Mouse (Mus musculus): Measurements from ENCODE around the gene Itgb4. TPM values are rescaled to one million over a fixed set of nuclear protein-coding genes. Genes with fewer than 3 reads are reported as not detected.
"Not testable (repeated sequence)": the region's sequence is repeated elsewhere in the genome, so short reads cannot be mapped to it uniquely, and the experiment has no call there.

Itgb4 gene
- polyA plus RNA-seq, 1 experiment from 2014 or later, result 0.40 TPM

DNA sequence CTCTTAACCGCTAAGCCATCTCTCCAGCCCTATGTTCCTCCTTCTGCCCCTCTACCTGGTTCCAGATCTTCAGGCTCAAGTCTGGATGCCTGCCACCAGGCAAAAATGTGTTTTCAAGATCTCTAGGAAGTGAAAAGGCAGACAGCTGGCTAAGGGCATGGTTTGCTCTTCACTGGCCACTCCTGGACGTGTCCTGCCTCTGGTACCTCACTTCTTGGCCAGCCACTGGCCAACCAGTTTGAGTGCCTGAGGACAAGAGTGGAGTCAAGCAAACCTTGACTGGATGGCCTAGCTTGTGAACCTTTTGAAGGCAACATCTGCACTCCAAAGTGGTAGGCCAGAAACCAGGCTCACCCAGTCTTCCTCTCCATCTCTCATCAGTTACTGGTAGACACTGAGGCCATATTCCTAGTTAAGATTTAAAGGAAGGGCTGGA is 45.5 kb downstream of the Itgb4 start:
- Histone ChIP-seq H3K9me3 (replicated peaks; ENCODE audit: control insufficient read depth, low read length) (no peaks in the 10 kb centered on the region), H3K27ac (ENCODE audit: low read length) (no peak overlapping the region), H3K9ac (ENCODE audit: low read depth, low read length) (no peak overlapping the region), H3K27me3 (ENCODE audit: control insufficient read depth, insufficient read depth, low read depth, low read length) (no peaks in the 10 kb centered on the region), H3K4me3 (ENCODE audit: low read depth, low read length) (no peak overlapping the region), H3K4me1 (ENCODE audit: control insufficient read depth, low read depth, low read length) (peaks cover 11% of the 10 kb centered on the region), H3K36me3 (ENCODE audit: control insufficient read depth, insufficient read depth) (peaks cover 13% of the 10 kb centered on the region), H3K4me2 (ENCODE audit: low read depth, low read length) (no peak overlapping the region)
- no peak for ATAC-seq (ENCODE audit: low read depth)
- WGBS (ENCODE audit: insufficient replicate concordance), result 72% methylated on average over 2 of the region's 2 CpGs

DNA sequence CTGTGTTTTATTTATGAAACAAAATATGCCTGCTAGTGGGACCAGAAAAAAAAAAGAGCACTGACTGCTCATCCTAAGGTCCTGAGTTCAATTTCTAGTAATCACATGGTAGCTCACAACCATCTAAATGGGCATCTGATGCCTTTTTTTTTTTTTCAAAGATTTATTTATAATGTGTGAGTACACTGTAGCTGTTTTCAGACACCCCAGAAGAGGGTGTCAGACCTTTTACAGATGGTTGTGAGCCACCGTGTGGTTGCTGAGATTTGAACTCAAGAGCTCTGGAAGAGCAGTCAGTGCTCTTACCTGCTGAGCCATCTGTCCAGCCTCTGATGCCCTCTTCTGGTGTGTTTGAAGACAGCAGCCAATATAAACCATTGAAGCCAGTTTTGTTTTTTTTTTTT is 46.0 kb downstream of the Itgb4 start:
- Histone ChIP-seq H3K9ac (ENCODE audit: low read depth, low read length) (no peak overlapping the region), H3K36me3 (ENCODE audit: control insufficient read depth, insufficient read depth) (peaks cover 13% of the 10 kb centered on the region), H3K4me2 (ENCODE audit: low read depth, low read length) (no peak overlapping the region), H3K4me3 (ENCODE audit: low read depth, low read length) (no peak overlapping the region), H3K27ac (ENCODE audit: low read length) (no peak overlapping the region), H3K9me3 (replicated peaks; ENCODE audit: control insufficient read depth, low read length) (no peaks in the 10 kb centered on the region), H3K4me1 (ENCODE audit: control insufficient read depth, low read depth, low read length) (peaks cover 13% of the 10 kb centered on the region), H3K27me3 (ENCODE audit: control insufficient read depth, insufficient read depth, low read depth, low read length) (no peaks in the 10 kb centered on the region)
- WGBS (ENCODE audit: insufficient replicate concordance), result 10% methylated on average over 1 of the region's 1 CpGs
- no peak for ATAC-seq (ENCODE audit: low read depth)

DNA sequence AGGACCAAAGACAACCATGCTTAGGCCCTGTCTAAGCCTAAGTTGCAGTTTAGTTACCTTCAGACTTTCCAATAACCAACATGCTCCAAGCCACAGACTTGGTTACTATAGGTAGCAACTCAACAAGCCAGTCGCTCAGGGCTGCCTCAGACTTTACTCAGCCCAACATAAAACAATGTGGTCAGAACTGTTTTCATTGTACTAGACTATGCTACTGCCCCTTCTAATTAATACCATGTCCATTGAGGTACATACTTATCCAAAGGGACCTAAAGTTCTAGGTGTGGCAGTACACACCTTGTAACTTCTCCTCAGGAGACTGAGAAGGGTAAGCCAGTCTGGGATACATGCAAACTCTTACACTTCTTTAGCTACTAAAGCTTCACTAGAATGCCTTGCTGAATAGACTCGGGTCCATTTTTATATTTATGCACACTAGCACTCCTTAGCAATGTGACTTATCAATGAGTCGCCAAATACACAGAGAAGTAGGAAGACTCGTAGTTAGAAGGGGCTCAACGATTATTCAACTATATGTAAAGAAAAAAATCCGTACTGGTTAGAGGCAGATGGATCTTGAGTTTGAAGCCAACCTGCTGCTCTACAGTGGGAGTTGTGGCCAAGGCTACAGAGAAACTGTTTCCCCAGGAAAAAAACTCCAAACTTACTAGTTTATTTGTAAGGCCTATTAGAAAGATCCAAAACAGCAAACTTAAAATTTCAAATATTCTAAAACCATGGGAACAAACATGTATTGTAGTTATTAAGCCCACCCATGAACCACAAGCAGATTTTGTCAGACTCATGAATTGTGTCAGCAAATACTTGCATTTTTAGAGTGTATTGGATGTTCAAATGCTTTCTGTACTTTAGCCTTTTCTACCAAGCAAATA is 47.1 kb downstream of the Itgb4 start:
- WGBS (ENCODE audit: insufficient replicate concordance), result 59% methylated on average over 6 of the region's 6 CpGs
- peak overlapping the region; percentile 19; the same call in 1 of the 2 replicates for H3K4me3 ChIP-seq (ENCODE audit: low read depth, low read length)
- peaks cover 13% of the 10 kb centered on the region for H3K4me1 ChIP-seq (ENCODE audit: control insufficient read depth, low read depth, low read length)
- no peaks in the 10 kb centered on the region for H3K9me3 ChIP-seq (replicated peaks; ENCODE audit: control insufficient read depth, low read length)
- peaks cover 13% of the 10 kb centered on the region for H3K36me3 ChIP-seq (ENCODE audit: control insufficient read depth, insufficient read depth)
- no peak overlapping the region for H3K9ac ChIP-seq (ENCODE audit: low read depth, low read length)
- H3K4me2 ChIP-seq (ENCODE audit: low read depth, low read length), result no peak overlapping the region
- peak overlapping the region; percentile 12; the same call in 1 of the 2 replicates for H3K27ac ChIP-seq (ENCODE audit: low read length)
- no peak for ATAC-seq (ENCODE audit: low read depth)
- no peaks in the 10 kb centered on the region for H3K27me3 ChIP-seq (ENCODE audit: control insufficient read depth, insufficient read depth, low read depth, low read length)

DNA sequence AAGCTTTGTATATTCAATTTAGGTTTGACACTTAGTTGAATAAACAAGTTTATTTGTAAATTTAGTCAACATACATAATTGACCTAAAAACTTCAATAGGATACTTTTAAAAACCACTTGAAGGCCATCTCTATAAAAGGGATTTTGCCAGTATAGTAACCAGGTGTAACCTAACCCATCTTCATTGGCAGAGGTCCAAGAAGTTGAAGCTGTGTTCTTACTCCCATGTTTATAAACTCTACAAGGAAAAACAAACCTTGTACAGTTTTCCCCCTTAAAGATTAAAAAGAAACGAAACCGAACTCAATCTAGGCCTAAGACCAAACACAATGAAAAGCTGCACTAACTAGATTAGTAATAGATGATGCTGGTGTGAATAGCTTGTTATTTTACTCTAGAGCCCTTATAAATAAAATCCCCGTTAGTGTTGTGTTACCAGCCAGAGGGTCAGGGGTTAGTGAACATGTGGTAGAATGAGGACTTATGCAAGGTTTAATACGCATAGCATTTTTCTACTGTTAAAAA is 47.8 kb downstream of the Itgb4 start:
- H3K4me1 ChIP-seq (ENCODE audit: control insufficient read depth, low read depth, low read length), result peaks cover 13% of the 10 kb centered on the region
- no peaks in the 10 kb centered on the region for H3K9me3 ChIP-seq (replicated peaks; ENCODE audit: control insufficient read depth, low read length)
- no peak overlapping the region for H3K27ac ChIP-seq (ENCODE audit: low read length)
- H3K4me2 ChIP-seq (ENCODE audit: low read depth, low read length), result peak overlapping the region; percentile 66
- 76% methylated on average over 4 of the region's 4 CpGs for WGBS (ENCODE audit: insufficient replicate concordance)
- peak overlapping the region; percentile 57 for H3K4me3 ChIP-seq (ENCODE audit: low read depth, low read length)
- H3K36me3 ChIP-seq (ENCODE audit: control insufficient read depth, insufficient read depth), result peaks cover 13% of the 10 kb centered on the region
- peak overlapping the region; percentile 54 for H3K9ac ChIP-seq (ENCODE audit: low read depth, low read length)
- no peak for ATAC-seq (ENCODE audit: low read depth)
- no peaks in the 10 kb centered on the region for H3K27me3 ChIP-seq (ENCODE audit: control insufficient read depth, insufficient read depth, low read depth, low read length)

DNA sequence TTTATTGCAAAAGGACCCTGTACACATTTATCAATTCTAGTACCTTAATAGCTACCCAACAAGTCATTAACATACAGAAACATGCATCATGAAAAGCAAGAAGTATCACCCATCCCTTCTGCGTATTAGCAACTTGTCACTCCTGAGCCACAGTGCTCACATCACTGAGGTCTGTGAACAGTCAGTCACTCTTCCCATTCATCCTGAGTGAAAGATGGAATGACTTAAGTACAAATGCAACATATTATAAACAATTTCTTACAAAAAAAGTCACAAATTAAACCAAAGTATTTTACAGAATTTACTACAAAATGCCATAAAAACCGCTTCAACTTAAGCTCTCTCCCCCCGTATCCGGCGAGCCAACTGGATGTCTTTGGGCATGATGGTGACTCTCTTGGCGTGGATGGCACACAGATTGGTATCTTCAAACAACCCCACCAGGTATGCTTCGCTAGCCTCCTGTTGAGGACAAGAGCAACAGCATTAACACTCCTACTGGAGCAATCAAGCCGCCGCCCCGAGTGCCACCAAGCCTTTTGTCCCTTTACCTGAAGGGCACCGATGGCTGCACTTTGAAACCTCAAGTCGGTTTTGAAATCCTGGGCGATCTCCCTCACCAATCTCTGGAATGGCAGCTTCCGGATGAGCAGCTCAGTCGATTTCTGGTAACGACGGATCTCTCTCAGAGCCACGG is 48.7 kb downstream of the Itgb4 start:
- peak overlapping the region; percentile 98 for H3K27ac ChIP-seq (ENCODE audit: low read length)
- H3K36me3 ChIP-seq (ENCODE audit: control insufficient read depth, insufficient read depth), result peaks cover 13% of the 10 kb centered on the region
- peak overlapping the region; percentile 48 for H3K4me2 ChIP-seq (ENCODE audit: low read depth, low read length)
- H3K9me3 ChIP-seq (replicated peaks; ENCODE audit: control insufficient read depth, low read length); H3K27me3 ChIP-seq (ENCODE audit: control insufficient read depth, insufficient read depth, low read depth, low read length); ATAC-seq (ENCODE audit: low read depth): not testable (repeated sequence)
- WGBS (ENCODE audit: insufficient replicate concordance), result 2% methylated on average over 18 of the region's 18 CpGs
- H3K4me3 ChIP-seq (ENCODE audit: low read depth, low read length), result peak overlapping the region; percentile 91
- peak overlapping the region; percentile 99 for H3K9ac ChIP-seq (ENCODE audit: low read depth, low read length)
- H3K4me1 ChIP-seq (ENCODE audit: control insufficient read depth, low read depth, low read length), result peaks cover 15% of the 10 kb centered on the region

DNA sequence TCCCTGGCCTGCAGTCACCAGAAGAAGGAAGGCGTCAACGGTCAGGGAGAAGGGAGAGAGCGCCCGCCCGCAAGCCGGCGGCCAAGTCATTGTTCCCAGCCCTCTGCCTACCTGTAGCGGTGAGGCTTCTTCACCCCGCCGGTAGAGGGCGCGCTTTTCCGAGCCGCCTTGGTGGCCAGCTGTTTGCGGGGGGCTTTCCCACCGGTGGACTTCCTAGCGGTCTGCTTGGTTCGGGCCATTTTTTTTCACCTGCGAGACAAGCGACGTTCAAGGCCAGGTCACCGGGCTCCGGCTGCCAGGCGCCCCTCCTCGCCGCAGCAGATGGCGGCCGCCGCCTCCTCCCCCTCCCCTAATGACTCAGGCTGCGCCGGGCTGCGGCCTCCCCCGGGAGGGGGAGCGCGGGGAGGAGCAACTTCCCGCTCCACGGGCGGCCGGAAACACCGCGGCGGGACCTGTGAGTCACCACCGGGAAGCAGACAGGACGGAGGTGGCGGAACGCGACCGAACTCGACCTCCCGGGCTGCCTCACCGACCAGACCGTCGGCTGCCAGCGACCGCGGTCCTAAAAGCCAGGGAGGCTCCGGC is 49.4 kb downstream of the Itgb4 start:
- no peaks in the 10 kb centered on the region for H3K9me3 ChIP-seq (replicated peaks; ENCODE audit: control insufficient read depth, low read length)

DNA sequence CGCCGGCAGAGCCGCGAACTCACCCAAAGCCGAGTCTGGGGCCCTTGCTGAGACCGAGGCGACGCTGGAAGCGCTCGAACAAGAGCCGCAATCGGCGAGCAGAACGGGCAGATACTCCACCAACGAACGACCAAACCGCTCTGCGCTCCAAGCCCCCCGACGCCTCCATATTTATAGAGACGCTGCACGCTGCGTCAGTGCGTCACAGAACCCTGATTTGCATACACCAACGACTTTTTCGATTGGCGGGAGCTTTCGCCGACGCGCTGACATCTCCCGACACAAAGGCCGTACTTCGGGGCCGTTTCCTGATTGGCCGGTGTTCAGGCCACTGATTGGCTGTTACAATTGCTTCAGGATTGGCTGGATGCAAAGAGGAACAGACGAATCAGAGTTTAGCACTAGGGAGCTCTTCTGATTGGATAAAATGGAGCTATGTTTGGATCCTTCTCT is 49.9 kb downstream of the Itgb4 start:
- Histone ChIP-seq H3K36me3 (ENCODE audit: control insufficient read depth, insufficient read depth) (peaks cover 13% of the 10 kb centered on the region), H3K9me3 (replicated peaks; ENCODE audit: control insufficient read depth, low read length) (no peaks in the 10 kb centered on the region), H3K9ac (ENCODE audit: low read depth, low read length) (peak overlapping the region; percentile 99), H3K4me1 (ENCODE audit: control insufficient read depth, low read depth, low read length) (peaks cover 22% of the 10 kb centered on the region), H3K4me3 (ENCODE audit: low read depth, low read length) (peak overlapping the region; percentile 91), H3K4me2 (ENCODE audit: low read depth, low read length) (no peak overlapping the region; the same call in none of the 2 replicates), H3K27me3 (ENCODE audit: control insufficient read depth, insufficient read depth, low read depth, low read length) (no peaks in the 10 kb centered on the region), H3K27ac (ENCODE audit: low read length) (peak overlapping the region; percentile 98)
- under 1% methylated on average over 37 of the region's 37 CpGs for WGBS (ENCODE audit: insufficient replicate concordance)
- ATAC-seq (ENCODE audit: low read depth), result peak; percentile 95

More for the DNA sequence above, 49.4 kb downstream of the Itgb4 start:
- H3K4me2 ChIP-seq (ENCODE audit: low read depth, low read length), result peak overlapping the region; percentile 48
- H3K4me3 ChIP-seq (ENCODE audit: low read depth, low read length), result peak overlapping the region; percentile 91
- H3K36me3 ChIP-seq (ENCODE audit: control insufficient read depth, insufficient read depth), result peaks cover 13% of the 10 kb centered on the region
- H3K4me1 ChIP-seq (ENCODE audit: control insufficient read depth, low read depth, low read length), result peaks cover 17% of the 10 kb centered on the region
- no peaks in the 10 kb centered on the region for H3K27me3 ChIP-seq (ENCODE audit: control insufficient read depth, insufficient read depth, low read depth, low read length)
- H3K9ac ChIP-seq (ENCODE audit: low read depth, low read length), result peak overlapping the region; percentile 99
- WGBS (ENCODE audit: insufficient replicate concordance), result under 1% methylated on average over 53 of the region's 57 CpGs
- H3K27ac ChIP-seq (ENCODE audit: low read length), result peak overlapping the region; percentile 98
- ATAC-seq (ENCODE audit: low read depth), result peak; percentile 52

DNA sequence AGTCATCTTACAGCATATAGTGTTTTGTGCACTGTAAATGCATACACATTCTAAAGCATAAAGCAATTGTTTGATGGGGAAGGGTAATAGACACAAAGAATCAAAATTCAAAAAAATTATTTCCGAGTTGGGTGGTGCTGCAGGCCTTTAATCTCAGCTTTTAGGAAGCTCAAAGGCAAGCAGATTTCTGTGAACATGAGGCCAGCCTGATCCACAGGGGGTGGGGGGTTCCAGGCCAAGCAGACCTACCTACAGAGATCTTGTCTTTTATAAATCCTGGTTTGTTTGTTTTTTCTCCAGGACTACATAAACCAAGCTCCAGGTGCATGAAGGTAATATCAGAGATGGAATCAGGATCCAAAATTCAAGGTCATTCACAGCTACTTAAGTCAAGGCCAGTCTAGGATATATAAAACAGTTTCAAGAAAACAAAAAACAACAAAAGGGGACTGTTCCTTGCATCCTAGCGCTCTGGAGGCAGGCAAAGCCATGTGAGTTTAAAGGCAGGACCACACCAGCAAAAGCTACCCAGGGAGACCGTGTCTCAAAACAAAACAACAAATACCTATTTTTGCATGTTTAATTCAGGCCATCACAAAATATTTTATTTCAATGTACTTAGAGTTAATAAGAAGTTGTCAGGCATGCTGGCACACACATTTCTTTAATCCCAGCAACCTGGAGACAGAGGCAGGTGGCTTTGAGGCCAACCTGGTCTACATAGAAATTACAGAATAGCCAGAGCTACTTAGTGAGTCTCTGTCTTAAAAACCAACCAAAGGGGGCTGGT is 50.7 kb downstream of the Itgb4 start:
- Histone ChIP-seq H3K4me2 (ENCODE audit: low read depth, low read length) (no peak overlapping the region), H3K9me3 (replicated peaks; ENCODE audit: control insufficient read depth, low read length) (no peaks in the 10 kb centered on the region), H3K27ac (ENCODE audit: low read length) (peak overlapping the region; percentile 46; the same call in 1 of the 2 replicates), H3K27me3 (ENCODE audit: control insufficient read depth, insufficient read depth, low read depth, low read length) (no peaks in the 10 kb centered on the region), H3K4me1 (ENCODE audit: control insufficient read depth, low read depth, low read length) (peaks cover 26% of the 10 kb centered on the region), H3K9ac (ENCODE audit: low read depth, low read length) (no peak overlapping the region), H3K4me3 (ENCODE audit: low read depth, low read length) (no peak overlapping the region), H3K36me3 (ENCODE audit: control insufficient read depth, insufficient read depth) (peaks cover 13% of the 10 kb centered on the region)
- 91% methylated on average over 3 of the region's 3 CpGs for WGBS (ENCODE audit: insufficient replicate concordance)
- no peak for ATAC-seq (ENCODE audit: low read depth)
